Mouse (Mus musculus) intestine, embryonic 16.5 days (tissue): Measurements from ENCODE around the gene Unc13c. TPM values are rescaled to one million over a fixed set of nuclear protein-coding genes. Genes with fewer than 3 reads are reported as not detected.

ENCODE experiments used
- polyA plus RNA-seq: library from polyadenylated mRNA; unstranded; fragments of >200 nt; fragmentation: Nextera tagmentation; extraction: Ambion mirVana; gene quantifications from 2 replicates; pipeline ENCODE4 v1.2.1, GENCODE M21; 2015

Gene Unc13c
- polyA plus RNA-seq, 1 experiment from 2014 or later = 0.15 TPM

Other genes starting within 250 kb of the Unc13c start
- 0.27 and 0.37 TPM in 2 replicates for gene Wdr72, start 141.4 kb upstream of the Unc13c start, polyA plus RNA-seq